Mouse (Mus musculus) heart, embryonic 14.5 days (tissue): ENCODE results near the gene Vmn2r19. TPM values are rescaled to one million over a fixed set of nuclear protein-coding genes. Genes with fewer than 3 reads are reported as not detected.

Source experiments
- ATAC-seq: fragments of 200-750 bp; cut with Nextera tagmentation; 2 replicates; pipeline ENCODE4 v1.8.0; 2017; ENCODE audit warnings: low read depth, moderate TSS enrichment; ENCODE audit not compliant: insufficient number of reproducible peaks, insufficient read depth, low FRiP score
- H3K27ac ChIP-seq, 2 experiments: fragments of 200-500 bp in 1 of 2; fragments of 300-500 bp in 1 of 2; sonication (generic) in 1 of 2; replicated peaks in 1 of 2; 2 replicates each; pipeline ENCODE4 v1.5.1; 2012 to 2014; ENCODE audit warnings: low read depth in 2 of 2, low read length in 2 of 2, control low read depth in 1 of 2, mild to moderate bottlenecking in 1 of 2, mixed read lengths in 1 of 2; ENCODE audit not compliant: control insufficient read depth in 1 of 2, insufficient read depth in 1 of 2
- H3K27me3 ChIP-seq: fragments of 300-500 bp; sonication (generic); 2 replicates; pipeline ENCODE4 v1.6.1; 2014; ENCODE audit warnings: mild to moderate bottlenecking, low read length, control low read depth; ENCODE audit not compliant: control insufficient read depth, insufficient read depth
- H3K36me3 ChIP-seq: fragments of 300-500 bp; sonication (generic); 2 replicates; pipeline ENCODE4 v1.6.1; 2014; ENCODE audit warnings: mild to moderate bottlenecking, control low read depth, low read length, mixed read lengths; ENCODE audit not compliant: control insufficient read depth, insufficient read depth
- H3K4me1 ChIP-seq, 2 experiments: fragments of 200-500 bp in 1 of 2; fragments of 300-500 bp in 1 of 2; sonication (generic) in 1 of 2; 2 replicates each; pipeline ENCODE4 v1.6.1; 2012 to 2014; ENCODE audit warnings: low read length in 2 of 2, control low read depth in 1 of 2, mixed read lengths in 1 of 2; ENCODE audit not compliant: control insufficient read depth in 2 of 2, insufficient read depth in 2 of 2
- H3K4me2 ChIP-seq: fragments of 300-500 bp; sonication (generic); 2 replicates; pipeline ENCODE4 v1.6.1; 2014; ENCODE audit warnings: mild to moderate bottlenecking, low read length
- H3K4me3 ChIP-seq, 2 experiments: fragments of 200-500 bp in 1 of 2; fragments of 300-500 bp in 1 of 2; sonication (generic) in 1 of 2; 2 replicates each; pipeline ENCODE4 v1.5.1; 2012 to 2014; ENCODE audit warnings: low read length in 2 of 2, mild to moderate bottlenecking in 2 of 2, control low read depth in 1 of 2, low read depth in 1 of 2, moderate library complexity in 1 of 2; ENCODE audit not compliant: control insufficient read depth in 1 of 2, insufficient read depth in 1 of 2
- H3K9ac ChIP-seq: fragments of 300-500 bp; sonication (generic); 2 replicates; pipeline ENCODE4 v1.6.1; 2014; ENCODE audit warnings: mild to moderate bottlenecking, low read length
- H3K9me3 ChIP-seq: fragments of 300-500 bp; sonication (generic); 2 replicates; pipeline ENCODE4 v1.6.1; 2016; ENCODE audit warnings: low read length, control low read depth; ENCODE audit not compliant: control insufficient read depth
- WGBS: fragments of 180-500 bp; shearing (Covaris S2); extraction: QIAGEN DNeasy Blood & Tissue Kit; methylation state at CpG from one replicate; pipeline ENCODE4 v1.1.7; 2014; 5-methylcytosine and 5-hydroxymethylcytosine counted together
- polyA plus RNA-seq: library from polyadenylated mRNA; unstranded; fragments of >200 nt; fragmentation: Nextera tagmentation; extraction: Ambion mirVana; gene quantifications from 2 replicates; pipeline ENCODE4 v1.2.1, GENCODE M21; 2014

Vmn2r19 gene
- not detected in 2 replicates for polyA plus RNA-seq

GRCm38 (mm10) chr6:123308033-123308432, at the start of gene Vmn2r19:
Gene Vmn2r19 (plus strand): TSS chr6:123308333.
- Histone ChIP-seq H3K36me3 (no peaks in the 10 kb centered on the region), H3K9me3 (no peaks in the 10 kb centered on the region), H3K27ac (no peak within 1 kb of the TSS), H3K27me3 (no peaks in the 10 kb centered on the region), H3K4me1 (no peaks in the 10 kb centered on the region), H3K9ac (no peak within 1 kb of the TSS), H3K4me3 (no peak within 1 kb of the TSS), H3K4me2 (no peak within 1 kb of the TSS)
- no peak for ATAC-seq
- 69% methylated on average over 2 of the region's 2 CpGs for WGBS

- H3K9ac ChIP-seq, result no peak overlapping the region
- WGBS, result 62% methylated on average over 3 of the region's 3 CpGs
- no peak for ATAC-seq
- no peaks in the 10 kb centered on the region for H3K27me3 ChIP-seq
- H3K4me2 ChIP-seq, result no peak overlapping the region
- H3K36me3 ChIP-seq, result no peaks in the 10 kb centered on the region
- H3K4me1 ChIP-seq, result no peaks in the 10 kb centered on the region
- 0 out of 2 replicates have a peak, but pooled peaks cover 5% of the 10 kb centered on the region for H3K9me3 ChIP-seq
- no peak overlapping the region for H3K4me3 ChIP-seq
- no peak overlapping the region for H3K27ac ChIP-seq
Measured at GRCm38 (mm10) chr6:123258946-123259345, 49.2 kb upstream of the Vmn2r19 start.

DNA sequence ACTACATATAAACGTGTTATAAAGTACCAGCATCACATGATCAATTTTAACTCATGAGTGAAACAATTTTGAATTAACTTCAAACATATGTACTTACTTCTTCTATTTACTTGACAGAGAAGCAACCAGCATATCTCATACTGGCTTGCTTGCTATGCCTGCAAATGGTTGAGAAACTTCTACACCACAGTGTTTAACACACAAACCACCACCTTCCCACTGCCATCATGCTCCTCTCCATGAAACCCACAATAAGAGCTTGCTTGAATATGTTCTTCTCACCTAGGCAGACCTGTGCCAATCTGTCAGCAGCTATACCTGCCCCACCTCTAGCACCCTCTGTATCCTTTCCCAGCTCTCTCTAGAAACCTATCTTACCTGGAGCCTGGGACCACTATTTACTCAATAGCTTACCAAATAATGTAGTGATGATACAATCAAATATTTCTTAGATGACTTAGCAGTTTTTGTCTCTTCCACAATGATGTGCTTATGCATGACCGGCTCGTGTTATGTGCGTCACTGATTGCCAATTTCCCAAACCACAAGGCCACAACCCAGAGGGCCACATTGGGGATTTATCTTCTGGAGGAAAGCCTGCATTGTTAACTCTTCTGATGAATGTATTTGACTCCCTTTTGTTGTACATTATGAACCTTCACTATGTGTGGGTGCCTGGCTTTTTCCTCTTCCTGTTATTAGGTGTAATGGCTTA, 48.1 kb upstream of the Vmn2r19 start:
- H3K9ac ChIP-seq, result no peak overlapping the region
- no peak overlapping the region for H3K4me3 ChIP-seq
- H3K27ac ChIP-seq, result no peak overlapping the region
- 78% methylated on average over 4 of the region's 4 CpGs for WGBS
- no peaks in the 10 kb centered on the region for H3K27me3 ChIP-seq
- H3K4me1 ChIP-seq, result no peaks in the 10 kb centered on the region
- 0 out of 2 replicates have a peak, but pooled peaks cover 5% of the 10 kb centered on the region for H3K9me3 ChIP-seq
- H3K36me3 ChIP-seq, result no peaks in the 10 kb centered on the region
- no peak overlapping the region for H3K4me2 ChIP-seq
- ATAC-seq, result no peak

GRCm38 (mm10) chr6:123260868-123261267, 47.3 kb upstream of the Vmn2r19 start:
- no peak overlapping the region for H3K9ac ChIP-seq
- H3K4me3 ChIP-seq, result no peak overlapping the region
- H3K27ac ChIP-seq, result no peak overlapping the region
- WGBS, result 90% methylated on average over 1 of the region's 1 CpGs
- no peak for ATAC-seq
- no peaks in the 10 kb centered on the region for H3K36me3 ChIP-seq
- H3K4me1 ChIP-seq, result no peaks in the 10 kb centered on the region
- H3K27me3 ChIP-seq, result no peaks in the 10 kb centered on the region
- H3K4me2 ChIP-seq, result no peak overlapping the region
- 0 out of 2 replicates have a peak, but pooled peaks cover 5% of the 10 kb centered on the region for H3K9me3 ChIP-seq

GRCm38 (mm10) chr6:123261555-123262161, 46.5 kb upstream of the Vmn2r19 start, which contains the start of gene Clec4d:
Gene Clec4d (plus strand): TSS chr6:123262111.
- no peak for ATAC-seq
- H3K4me3 ChIP-seq, result no peak within 1 kb of the TSS
- no peak within 1 kb of the TSS for H3K9ac ChIP-seq
- no peak within 1 kb of the TSS for H3K27ac ChIP-seq
- H3K4me1 ChIP-seq, result no peaks in the 10 kb centered on the region
- WGBS, result 70% methylated on average over 4 of the region's 4 CpGs
- H3K27me3 ChIP-seq, result no peaks in the 10 kb centered on the region
- H3K4me2 ChIP-seq, result no peak within 1 kb of the TSS
- no peaks in the 10 kb centered on the region for H3K36me3 ChIP-seq
- H3K9me3 ChIP-seq, result 0 out of 2 replicates have a peak, but pooled peaks cover 5% of the 10 kb centered on the region

- H3K4me2 ChIP-seq, result no peak overlapping the region
- H3K27me3 ChIP-seq, result no peaks in the 10 kb centered on the region
- H3K9me3 ChIP-seq, result no peaks in the 10 kb centered on the region
- H3K36me3 ChIP-seq, result no peaks in the 10 kb centered on the region
- H3K27ac ChIP-seq, result no peak overlapping the region
- no peaks in the 10 kb centered on the region for H3K4me1 ChIP-seq
- ATAC-seq, result no peak
- no peak overlapping the region for H3K4me3 ChIP-seq
- 81% methylated on average over 3 of the region's 3 CpGs for WGBS
- H3K9ac ChIP-seq, result no peak overlapping the region
Measured at GRCm38 (mm10) chr6:123264194-123264593, 43.9 kb upstream of the Vmn2r19 start.

DNA sequence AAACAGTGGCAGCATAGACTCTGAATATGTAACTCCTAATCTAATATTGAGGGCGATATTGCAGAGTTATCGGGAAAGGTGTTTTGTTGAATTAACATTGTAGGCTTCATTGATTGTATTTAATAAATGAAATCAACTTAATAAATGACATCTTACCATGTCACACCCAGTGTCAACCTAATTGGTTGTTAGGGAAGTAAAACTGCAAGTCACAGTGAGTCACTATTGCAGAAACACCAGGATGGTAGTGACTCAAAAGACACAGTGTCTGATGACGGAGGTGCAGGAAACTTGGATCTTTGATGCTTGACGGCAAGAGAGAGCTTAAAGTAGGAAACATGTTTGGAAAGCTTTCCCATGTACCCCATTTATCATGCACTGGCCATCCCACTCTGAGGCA, 42.3 kb upstream of the Vmn2r19 start:
- H3K36me3 ChIP-seq, result no peaks in the 10 kb centered on the region
- 81% methylated on average over 4 of the region's 4 CpGs for WGBS
- no peak overlapping the region for H3K4me3 ChIP-seq
- H3K4me1 ChIP-seq, result no peaks in the 10 kb centered on the region
- no peaks in the 10 kb centered on the region for H3K9me3 ChIP-seq
- H3K27me3 ChIP-seq, result no peaks in the 10 kb centered on the region
- ATAC-seq, result no peak
- no peak overlapping the region for H3K9ac ChIP-seq
- H3K4me2 ChIP-seq, result no peak overlapping the region
- no peak overlapping the region for H3K27ac ChIP-seq
